Mouse (Mus musculus): ENCODE measurements around the gene Magohb. TPM values are rescaled to one million over a fixed set of nuclear protein-coding genes. Genes with fewer than 3 reads are reported as not detected.
A peak's percentile ranks its signal among the peaks of the same experiment; 100 is the strongest.

Gene Magohb
- total RNA-seq (2021), result 10 to 100 TPM in 1 of 2 experiments, 1 to 10 TPM in 1; 7.6 to 10.2 TPM
- 1.4 and 5.7 TPM in 2 replicates for polyA plus RNA-seq (2012; rRNA removed)
- long read RNA-seq, transcript Magohb-201 (5 exons, 767 nt), result major isoform, 5 of 5 reads
- long read RNA-seq, partial matches to known transcripts, result 0 of 5 reads
- long read RNA-seq, other reads (novel, unspliced or antisense), result 0 of 5 reads

GRCm38 (mm10) chr6:131292991-131293788, at the start of gene Magohb:
Magohb (minus strand) TSS chr6:131293244.
- H3K4me1 ChIP-seq (ENCODE audit: control insufficient read depth, insufficient read depth, low read length), result no peaks in the 10 kb centered on the region; the same call in 1 of the 2 replicates
- peak; percentile 85 to 93 for DNase-seq
- H3K4me3 ChIP-seq, result peak within 1 kb of the TSS; percentile 55
- TF ChIP-seq POLR2A (IDR thresholded peaks at IDR 0.05; ENCODE audit: insufficient read depth, low read depth, low read length) (peak; percentile 62), EP300 (IDR thresholded peaks at IDR 0.05; ENCODE audit: insufficient read depth, low read depth, low read length) (no peak)
- intact Hi-C loops (cut with DNase I), result loop anchor here (1.0 to 5.0 kb wide), 2 partner anchors 95 to 124 kb away; partner anchors contain the start of gene Ybx3
- H3K9ac ChIP-seq (ENCODE audit: low read depth, low read length), result peak within 1 kb of the TSS; percentile 92
- WGBS, result 2% methylated on average over 49 of the region's 51 CpGs
- no peaks in the 10 kb centered on the region for H3K27me3 ChIP-seq (ENCODE audit: control insufficient read depth, insufficient read depth, low read length)
- peak within 1 kb of the TSS; percentile 66 for H3K27ac ChIP-seq
- H3K79me2 ChIP-seq (replicated peaks; ENCODE audit: control insufficient read depth, insufficient read depth, low read length), result no peaks in the 10 kb centered on the region
- H3K36me3 ChIP-seq (ENCODE audit: control insufficient read depth, insufficient read depth, low read length), result peaks cover 2% of the 10 kb centered on the region; the same call in 1 of the 2 replicates

- Histone ChIP-seq H3K9ac (ENCODE audit: low read depth, low read length) (no peak overlapping the region), H3K4me3 (no peak overlapping the region), H3K79me2 (replicated peaks; ENCODE audit: control insufficient read depth, insufficient read depth, low read length) (no peaks in the 10 kb centered on the region), H3K27me3 (ENCODE audit: control insufficient read depth, insufficient read depth, low read length) (no peaks in the 10 kb centered on the region), H3K27ac (no peak overlapping the region), H3K4me1 (ENCODE audit: control insufficient read depth, insufficient read depth, low read length) (no peaks in the 10 kb centered on the region), H3K36me3 (ENCODE audit: control insufficient read depth, insufficient read depth, low read length) (no peaks in the 10 kb centered on the region)
- intact Hi-C loops (cut with DNase I), result no loop called here
- TF ChIP-seq EP300 (IDR thresholded peaks at IDR 0.05; ENCODE audit: insufficient read depth, low read depth, low read length), result no peak
- TF ChIP-seq POLR2A (IDR thresholded peaks at IDR 0.05; ENCODE audit: insufficient read depth, low read depth, low read length), result no peak
- no peak for TF ChIP-seq CTCF (IDR thresholded peaks at IDR 0.05)
- no peak for DNase-seq
- WGBS, result 52% methylated on average over 3 of the region's 3 CpGs
Observed at GRCm38 (mm10) chr6:131340082-131340481, 47.0 kb upstream of the Magohb start.

GRCm38 (mm10) chr6:131339309-131339708, 46.3 kb upstream of the Magohb start:
- no peaks in the 10 kb centered on the region for H3K79me2 ChIP-seq (replicated peaks; ENCODE audit: control insufficient read depth, insufficient read depth, low read length)
- H3K4me3 ChIP-seq, result no peak overlapping the region
- intact Hi-C loops (cut with DNase I), result no loop called here
- 70% methylated on average over 3 of the region's 3 CpGs for WGBS
- DNase-seq, result no peak
- no peaks in the 10 kb centered on the region for H3K36me3 ChIP-seq (ENCODE audit: control insufficient read depth, insufficient read depth, low read length)
- TF ChIP-seq EP300 (IDR thresholded peaks at IDR 0.05; ENCODE audit: insufficient read depth, low read depth, low read length) (no peak), CTCF (IDR thresholded peaks at IDR 0.05) (no peak), POLR2A (IDR thresholded peaks at IDR 0.05; ENCODE audit: insufficient read depth, low read depth, low read length) (no peak)
- no peaks in the 10 kb centered on the region for H3K27me3 ChIP-seq (ENCODE audit: control insufficient read depth, insufficient read depth, low read length)
- H3K4me1 ChIP-seq (ENCODE audit: control insufficient read depth, insufficient read depth, low read length), result no peaks in the 10 kb centered on the region
- no peak overlapping the region for H3K9ac ChIP-seq (ENCODE audit: low read depth, low read length)
- no peak overlapping the region for H3K27ac ChIP-seq

GRCm38 (mm10) chr6:131338787-131339186, 45.7 kb upstream of the Magohb start:
- no peaks in the 10 kb centered on the region for H3K27me3 ChIP-seq (ENCODE audit: control insufficient read depth, insufficient read depth, low read length)
- H3K4me1 ChIP-seq (ENCODE audit: control insufficient read depth, insufficient read depth, low read length), result no peaks in the 10 kb centered on the region
- TF ChIP-seq CTCF (IDR thresholded peaks at IDR 0.05) (no peak), EP300 (IDR thresholded peaks at IDR 0.05; ENCODE audit: insufficient read depth, low read depth, low read length) (no peak), POLR2A (IDR thresholded peaks at IDR 0.05; ENCODE audit: insufficient read depth, low read depth, low read length) (no peak)
- no peak for DNase-seq
- H3K36me3 ChIP-seq (ENCODE audit: control insufficient read depth, insufficient read depth, low read length), result no peaks in the 10 kb centered on the region
- H3K4me3 ChIP-seq, result no peak overlapping the region
- no peaks in the 10 kb centered on the region for H3K79me2 ChIP-seq (replicated peaks; ENCODE audit: control insufficient read depth, insufficient read depth, low read length)
- intact Hi-C loops (cut with DNase I), result no loop called here
- H3K9ac ChIP-seq (ENCODE audit: low read depth, low read length), result no peak overlapping the region
- 64% methylated on average over 1 of the region's 1 CpGs for WGBS
- no peak overlapping the region for H3K27ac ChIP-seq

GRCm38 (mm10) chr6:131327076-131327475, 34.0 kb upstream of the Magohb start:
- WGBS, result 86% methylated on average over 2 of the region's 2 CpGs
- no peak for DNase-seq
- no peak for TF ChIP-seq EP300 (IDR thresholded peaks at IDR 0.05; ENCODE audit: insufficient read depth, low read depth, low read length)
- TF ChIP-seq POLR2A (IDR thresholded peaks at IDR 0.05; ENCODE audit: insufficient read depth, low read depth, low read length), result no peak
- no peak for TF ChIP-seq CTCF (IDR thresholded peaks at IDR 0.05)
- H3K79me2 ChIP-seq (replicated peaks; ENCODE audit: control insufficient read depth, insufficient read depth, low read length), result no peaks in the 10 kb centered on the region
- H3K4me1 ChIP-seq (ENCODE audit: control insufficient read depth, insufficient read depth, low read length), result no peaks in the 10 kb centered on the region
- H3K9ac ChIP-seq (ENCODE audit: low read depth, low read length), result no peak overlapping the region
- H3K27ac ChIP-seq, result no peak overlapping the region
- H3K4me3 ChIP-seq, result no peak overlapping the region
- intact Hi-C loops (cut with DNase I), result no loop called here
- no peaks in the 10 kb centered on the region for H3K27me3 ChIP-seq (ENCODE audit: control insufficient read depth, insufficient read depth, low read length)
- H3K36me3 ChIP-seq (ENCODE audit: control insufficient read depth, insufficient read depth, low read length), result no peaks in the 10 kb centered on the region

All from heart, adult 2 months (tissue).